Comparison of ENCODE assay signal across 9 mouse cellular contexts in genomic region chr2:148046799-148047165, GRCm38 (mm10). TPM values are rescaled to one million over a fixed set of nuclear protein-coding genes. Genes with fewer than 3 reads are reported as not detected.
DNase-seq lines count a peak whose midpoint lies in the region; ATAC-seq lines count a peak whose summit lies in the region.
"Had no signal": no experiment of that assay in that cellular context is flagged by ENCODE, and none has a peak within 500 bp of the region (broad histone marks: within the 10 kb centered on the region; RNA-seq: fewer than 3 reads in every experiment).

Foxa2 (minus strand) TSS chr2:148046969.

- intact Hi-C loops in heart, postnatal 14 days (cut with DNase I) = loop anchor here (5.0 to 10.0 kb wide), 2 partner anchors 194 to 682 kb away; partner anchors contain the start of gene Pax1

- no peak for ATAC-seq in heart, embryonic 13.5 days (ENCODE audit: extremely low read depth, insufficient number of reproducible peaks, low FRiP score, low TSS enrichment)
- ATAC-seq in forebrain, embryonic 12.5 days (ENCODE audit: low FRiP score) = no peak
- no peak for ATAC-seq in liver, embryonic 12.5 days
- no peak for ATAC-seq in neural tube, embryonic 11.5 days (ENCODE audit: insufficient read depth, low FRiP score, low TSS enrichment)
- ATAC-seq in activated CD4-positive, CD25-positive, alpha-beta regulatory T cell, adult 4 months = no peak

- 2% methylated on average over 19 of the region's 19 CpGs for WGBS in heart, embryonic 13.5 days
- 3% methylated on average over 19 of the region's 19 CpGs for WGBS in forebrain, embryonic 12.5 days
- WGBS in liver, embryonic 12.5 days (ENCODE audit: insufficient replicate concordance) = 5% methylated on average over 19 of the region's 19 CpGs
- under 1% methylated on average over 19 of the region's 19 CpGs for WGBS in neural tube, embryonic 11.5 days

- no peaks in the 10 kb centered on the region for H3K9me3 ChIP-seq in heart, embryonic 13.5 days
- no peaks in the 10 kb centered on the region for H3K9me3 ChIP-seq in forebrain, embryonic 12.5 days
- no peaks in the 10 kb centered on the region for H3K9me3 ChIP-seq in liver, embryonic 12.5 days (replicated peaks)
- H3K9me3 ChIP-seq in neural tube, embryonic 11.5 days (ENCODE audit: control insufficient read depth, low read length) = no peaks in the 10 kb centered on the region

- peak within 1 kb of the TSS; percentile 56 for H3K4me3 ChIP-seq in heart, embryonic 13.5 days
- H3K4me3 ChIP-seq in forebrain, embryonic 12.5 days (replicated peaks) = peak within 1 kb of the TSS; percentile 26
- peak within 1 kb of the TSS; percentile 42 for H3K4me3 ChIP-seq in liver, embryonic 12.5 days
- H3K4me3 ChIP-seq in neural tube, embryonic 11.5 days (ENCODE audit: low read depth, low read length) = peak within 1 kb of the TSS; percentile 18

- no peak within 1 kb of the TSS for H3K27ac ChIP-seq in heart, embryonic 13.5 days (replicated peaks)
- no peak within 1 kb of the TSS for H3K27ac ChIP-seq in forebrain, embryonic 12.5 days
- H3K27ac ChIP-seq in liver, embryonic 12.5 days = peak within 1 kb of the TSS; percentile 64
- no peak within 1 kb of the TSS for H3K27ac ChIP-seq in neural tube, embryonic 11.5 days (ENCODE audit: low read depth, low read length)

- H3K4me1 ChIP-seq in heart, embryonic 13.5 days = peaks cover 41% of the 10 kb centered on the region
- H3K4me1 ChIP-seq in forebrain, embryonic 12.5 days = peaks cover 25% of the 10 kb centered on the region
- no peaks in the 10 kb centered on the region for H3K4me1 ChIP-seq in liver, embryonic 12.5 days
- H3K4me1 ChIP-seq in neural tube, embryonic 11.5 days (ENCODE audit: control insufficient read depth, insufficient read depth, low read length) = no peaks in the 10 kb centered on the region

- H3K27me3 ChIP-seq in heart, embryonic 13.5 days (replicated peaks) = peaks cover 100% of the 10 kb centered on the region
- H3K27me3 ChIP-seq in forebrain, embryonic 12.5 days = peaks cover 97% of the 10 kb centered on the region
- H3K27me3 ChIP-seq in liver, embryonic 12.5 days (replicated peaks) = peaks cover 96% of the 10 kb centered on the region
- H3K27me3 ChIP-seq in neural tube, embryonic 11.5 days (ENCODE audit: control insufficient read depth, insufficient read depth, low read length) = peaks cover 100% of the 10 kb centered on the region

- DNase-seq in heart, postnatal 14 days = no peak
- no peak for DNase-seq in neural tube, embryonic 11.5 days (ENCODE audit: low spot score)
- DNase-seq in thymus, postnatal 36 days = no peak
- DNase-seq in cerebellum, adult 9-11 months = no peak

- peak within 1 kb of the TSS; percentile 56 for H3K9ac ChIP-seq in heart, embryonic 13.5 days
- H3K9ac ChIP-seq in forebrain, embryonic 12.5 days = no peak within 1 kb of the TSS
- H3K9ac ChIP-seq in liver, embryonic 12.5 days = no peak within 1 kb of the TSS
- no peak within 1 kb of the TSS for H3K9ac ChIP-seq in neural tube, embryonic 11.5 days (ENCODE audit: low read length)

- no peaks in the 10 kb centered on the region for H3K36me3 ChIP-seq in heart, embryonic 13.5 days
- no peaks in the 10 kb centered on the region for H3K36me3 ChIP-seq in forebrain, embryonic 12.5 days (replicated peaks)
- 0 out of 2 replicates have a peak, but pooled peaks cover 2% of the 10 kb centered on the region for H3K36me3 ChIP-seq in liver, embryonic 12.5 days
- no peaks in the 10 kb centered on the region for H3K36me3 ChIP-seq in neural tube, embryonic 11.5 days (ENCODE audit: control insufficient read depth, insufficient read depth, low read length)

- peak within 1 kb of the TSS; percentile 78 for H3K4me2 ChIP-seq in heart, embryonic 13.5 days
- H3K4me2 ChIP-seq in forebrain, embryonic 12.5 days = peak within 1 kb of the TSS; percentile 41
- peak within 1 kb of the TSS; percentile 50 for H3K4me2 ChIP-seq in liver, embryonic 12.5 days
- H3K4me2 ChIP-seq in neural tube, embryonic 11.5 days (ENCODE audit: low read depth) = no peak within 1 kb of the TSS

RNA-seq across cellular contexts. Expression of gene Foxa2, which starts in this region (rescaled TPM):
- 1.2 and 1.8 TPM in 2 replicates for polyA plus RNA-seq in heart, embryonic 13.5 days (2015; fragmentation: Nextera tagmentation; extraction: Ambion mirVana)
- not detected for total RNA-seq in heart, postnatal 14 days (2021)
- 0.28 and 0.66 TPM in 2 replicates for polyA plus RNA-seq in forebrain, embryonic 12.5 days (2016; fragmentation: Nextera tagmentation; extraction: Ambion mirVana)
- polyA plus RNA-seq in liver, embryonic 12.5 days (2016; fragmentation: Nextera tagmentation; extraction: Ambion mirVana) = 5.0 and 5.4 TPM in 2 replicates
- polyA plus RNA-seq in neural tube, embryonic 11.5 days (2014; fragmentation: Nextera tagmentation; extraction: Ambion mirVana) = 4.0 and 4.1 TPM in 2 replicates
- polyA plus RNA-seq in activated CD4-positive, CD25-positive, alpha-beta regulatory T cell, adult 4 months (2017; shearing (Covaris generic)) = not detected
- total RNA-seq: common myeloid progenitor, adult 5-6 weeks had no signal
